Mouse (Mus musculus) CH12.LX (cell line): ENCODE measurements around the gene B4galnt3. TPM values are rescaled to one million over a fixed set of nuclear protein-coding genes. Genes with fewer than 3 reads are reported as not detected.

Experiments
- DNase-seq: peaks from one replicate; pipeline ENCODE4 v3.0.0-alpha.2; 2013; ENCODE audit errors: extremely low read depth
- H3K27ac ChIP-seq: 2 replicates; pipeline ENCODE4 v1.5.1; 2012; ENCODE audit warnings: low read depth, mild to moderate bottlenecking, control low read depth, moderate library complexity; ENCODE audit not compliant: insufficient read depth
- H3K27me3 ChIP-seq: replicated peaks from 2 replicates; pipeline ENCODE3; 2012; ENCODE audit warnings: inconsistent platforms
- H3K36me3 ChIP-seq, 2 experiments: replicated peaks in 1 of 2; 2 replicates each; pipeline versions ENCODE3 to v1.6.1; 2012; ENCODE audit warnings: inconsistent platforms in 1 of 2, low read length in 1 of 2, mild to moderate bottlenecking in 1 of 2, mixed read lengths in 1 of 2, moderate library complexity in 1 of 2; ENCODE audit not compliant: control insufficient read depth in 1 of 2, insufficient read depth in 1 of 2
- H3K4me1 ChIP-seq, 2 experiments: 2 replicates each; pipeline ENCODE4 v1.6.1; 2012; ENCODE audit warnings: inconsistent platforms in 1 of 2, moderate library complexity in 1 of 2; ENCODE audit not compliant: insufficient read depth in 2 of 2, control insufficient read depth in 1 of 2
- H3K4me2 ChIP-seq: 2 replicates; pipeline ENCODE4 v1.6.1; 2012; ENCODE audit warnings: low read depth, mild to moderate bottlenecking, control low read depth; ENCODE audit not compliant: poor library complexity, insufficient read depth, severe bottlenecking
- H3K4me3 ChIP-seq, 3 experiments: fragments of 150-350 bp in 1 of 3; sonication (generic) in 1 of 3; replicated peaks in 1 of 3; 2 replicates each; pipeline versions ENCODE3 to v1.5.1; 2011 to 2012; ENCODE audit warnings: low read depth in 2 of 3, low read length in 2 of 3, mild to moderate bottlenecking in 2 of 3, moderate library complexity in 2 of 3, control low read depth in 1 of 3, improper control_type of control experiment in 1 of 3, inconsistent platforms in 1 of 3, mixed read lengths in 1 of 3; ENCODE audit not compliant: poor library complexity in 1 of 3
- H3K79me2 ChIP-seq: replicated peaks from 2 replicates; pipeline ENCODE4 v1.6.1; 2012; ENCODE audit warnings: mild to moderate bottlenecking, moderate library complexity; ENCODE audit not compliant: control insufficient read depth, poor library complexity, insufficient read depth, severe bottlenecking; ENCODE audit errors: extremely low read depth
- H3K9ac ChIP-seq: 2 replicates; pipeline ENCODE4 v1.6.1; 2012; ENCODE audit warnings: low read depth, mild to moderate bottlenecking, control low read depth, moderate library complexity; ENCODE audit not compliant: insufficient read depth
- H3K9me3 ChIP-seq: replicated peaks from 2 replicates; pipeline ENCODE3; 2012; ENCODE audit warnings: low read length, inconsistent platforms, mixed read lengths
- CHD2 ChIP-seq: IDR thresholded peaks from 2 replicates; pipeline ENCODE4 v1.6.1; 2011; ENCODE audit warnings: low read length, improper control_type of control experiment
- E2F4 ChIP-seq: IDR thresholded peaks from 2 replicates; pipeline ENCODE4 v1.6.1; 2011; ENCODE audit warnings: low read depth, low read length, improper control_type of control experiment; ENCODE audit not compliant: insufficient replicate concordance
- ELF1 ChIP-seq: IDR thresholded peaks from 2 replicates; pipeline ENCODE4 v1.6.1; 2014; ENCODE audit warnings: low read depth, mild to moderate bottlenecking, inconsistent platforms, low read length, improper control_type of control experiment
- ETS1 ChIP-seq: conservative IDR thresholded peaks from 2 replicates; pipeline ENCODE4 v1.6.1; 2012; ENCODE audit warnings: low read depth, mild to moderate bottlenecking, inconsistent platforms, low read length, improper control_type of control experiment, moderate library complexity
- GABPA ChIP-seq: IDR thresholded peaks from 2 replicates; pipeline ENCODE4 v1.6.1; 2012; ENCODE audit warnings: low read depth, low read length, improper control_type of control experiment, inconsistent platforms; ENCODE audit not compliant: insufficient replicate concordance
- IRF4 ChIP-seq: IDR thresholded peaks from 2 replicates; pipeline ENCODE4 v1.6.1; 2014; ENCODE audit warnings: low read depth, mild to moderate bottlenecking, inconsistent platforms, low read length, improper control_type of control experiment
- JUN ChIP-seq: IDR thresholded peaks from 2 replicates; pipeline ENCODE4 v1.6.1; 2011; ENCODE audit warnings: low read depth, mild to moderate bottlenecking, low read length, improper control_type of control experiment, moderate library complexity; ENCODE audit not compliant: insufficient read depth
- MXI1 ChIP-seq: IDR thresholded peaks from 2 replicates; pipeline ENCODE4 v1.6.1; 2011; ENCODE audit warnings: mild to moderate bottlenecking, low read depth, low read length, improper control_type of control experiment
- NELFE ChIP-seq: IDR thresholded peaks from 2 replicates; pipeline ENCODE4 v1.6.1; 2011; ENCODE audit warnings: low read depth, low read length, improper control_type of control experiment
- POLR2A ChIP-seq: IDR thresholded peaks from 2 replicates; pipeline ENCODE4 v1.6.1; 2011; ENCODE audit warnings: low read depth, mild to moderate bottlenecking, improper control_type of control experiment, low read length
- POLR2AphosphoS2 ChIP-seq: IDR thresholded peaks from 2 replicates; pipeline ENCODE4 v1.6.1; 2011; ENCODE audit warnings: low read depth, low read length, improper control_type of control experiment
- RAD21 ChIP-seq: IDR thresholded peaks from 2 replicates; pipeline ENCODE4 v1.6.1; 2011; ENCODE audit warnings: low read depth, mild to moderate bottlenecking, low read length, improper control_type of control experiment, moderate library complexity
- RCOR1 ChIP-seq: conservative IDR thresholded peaks from 2 replicates; pipeline ENCODE4 v1.6.1; 2012; ENCODE audit warnings: low read depth, mild to moderate bottlenecking, inconsistent platforms, low read length, improper control_type of control experiment
- TBP ChIP-seq: conservative IDR thresholded peaks from 2 replicates; pipeline ENCODE4 v1.6.1; 2011; ENCODE audit warnings: low read depth, low read length, improper control_type of control experiment
- TCF12 ChIP-seq: IDR thresholded peaks from 2 replicates; pipeline ENCODE4 v1.6.1; 2014; ENCODE audit warnings: low read depth, mild to moderate bottlenecking, inconsistent platforms, low read length, improper control_type of control experiment
- USF2 ChIP-seq: conservative IDR thresholded peaks from 2 replicates; pipeline ENCODE4 v1.6.1; 2011; ENCODE audit warnings: low read depth, low read length, improper control_type of control experiment
- ZKSCAN1 ChIP-seq: IDR thresholded peaks from 2 replicates; pipeline ENCODE4 v1.6.1; 2012; ENCODE audit warnings: low read depth, inconsistent platforms, low read length, improper control_type of control experiment, borderline replicate concordance
- ZMIZ1 ChIP-seq: IDR thresholded peaks from 2 replicates; pipeline ENCODE4 v1.6.1; 2012; ENCODE audit warnings: low read depth, mild to moderate bottlenecking, inconsistent platforms, low read length, improper control_type of control experiment
- ZNF384 ChIP-seq: IDR thresholded peaks from 2 replicates; pipeline ENCODE4 v1.6.1; 2012; ENCODE audit warnings: low read depth, low read length, improper control_type of control experiment, inconsistent platforms
- dilution Hi-C: fragments of 300-500 bp; cut with MboI; formaldehyde crosslinking; loops from 2 replicates; pipeline ENCODE4 v1.14.3; 2020; ENCODE audit warnings: low sequenced_read_pairs; ENCODE audit not compliant: extremely low pct_unique_long_range_greater_than_20kb, extremely low pct_ligation_motif_present
- in situ Hi-C: fragments of 300-500 bp; cut with MboI; formaldehyde crosslinking; loops from 3 replicates; pipeline ENCODE4 v1.14.3; 2019; ENCODE audit warnings: low sequenced_read_pairs, low pct_ligation_motif_present, low pct_unique_long_range_greater_than_20kb, mixed read lengths
- polyA plus RNA-seq: library from polyadenylated mRNA; unstranded; fragments of >175 nt; gene quantifications from 2 replicates; pipeline ENCODE4 v1.2.1, GENCODE M21; 2012; ENCODE audit warnings: low read depth; ENCODE audit not compliant: insufficient read length
- total RNA-seq, 2 experiments: library from RNA; depleted of rRNA; stranded (reverse); fragments of 300-350 nt in 1 of 2; fragments of >200 nt in 1 of 2; gene quantifications; 2 replicates each; pipeline ENCODE4 v1.2.3; 2012 to 2014

Gene B4galnt3
- total and polyA plus RNA-seq, 3 experiments, result 0.21 to 0.47 (median 0.44) TPM

DNA sequence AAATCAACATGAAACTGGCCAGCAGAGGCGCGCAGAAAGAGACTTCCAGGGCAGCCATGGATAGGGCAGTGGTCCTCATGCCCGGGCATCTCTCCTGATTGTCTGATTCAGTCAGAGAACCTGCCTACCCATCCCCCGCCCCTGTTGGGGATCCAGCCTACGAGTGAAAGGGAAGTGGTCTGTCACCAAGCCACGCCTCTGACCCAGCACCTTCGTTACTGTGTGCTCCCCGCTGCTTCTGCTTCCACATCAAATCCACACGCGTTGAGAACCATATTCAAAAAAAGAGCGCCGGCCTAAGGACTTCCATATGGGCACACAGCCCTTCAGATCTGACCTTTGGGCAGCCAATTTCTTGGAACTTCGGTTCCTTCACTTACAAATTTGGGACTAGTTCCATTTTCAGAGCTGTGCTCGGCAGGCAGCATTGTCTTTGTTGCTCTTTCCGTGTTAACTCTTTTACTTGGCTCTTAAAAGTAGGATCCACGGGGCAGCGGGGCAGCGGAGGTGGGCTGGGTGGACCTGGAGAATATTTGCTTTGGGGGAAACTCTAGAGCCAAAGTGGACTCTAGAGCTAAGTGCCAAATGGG, 106.7 kb downstream of the B4galnt3 start (continued):
- peak; percentile 74 for TF ChIP-seq ELF1
- TF ChIP-seq TCF12, result peak; percentile 87
- peak; percentile 67 for TF ChIP-seq POLR2A
- TF ChIP-seq ETS1, result peak; percentile 50

DNA sequence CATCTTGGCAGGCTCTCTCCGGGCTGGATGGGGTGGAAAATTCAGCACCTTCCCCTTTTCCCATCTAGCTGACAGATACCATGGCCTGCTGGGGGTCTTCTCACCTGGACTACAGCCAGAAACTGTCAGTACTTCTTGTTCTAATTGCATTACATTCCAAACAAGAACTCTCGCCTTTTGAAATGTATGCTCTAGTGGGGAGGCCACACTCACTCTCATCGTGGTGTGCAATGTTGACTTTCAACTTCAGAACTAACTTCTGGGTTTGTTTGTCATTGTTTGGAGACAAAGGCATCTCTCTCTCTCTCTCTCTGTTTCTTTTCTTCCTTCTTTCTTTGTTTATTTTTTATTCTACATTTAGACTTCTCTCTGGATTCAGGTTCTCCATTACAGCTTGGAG, 107.8 kb downstream of the B4galnt3 start:
- peaks cover 34 to 78% of the 10 kb centered on the region in 2 experiments for H3K4me1 ChIP-seq
- no peaks in the 10 kb centered on the region for H3K9me3 ChIP-seq
- no peaks in the 10 kb centered on the region for H3K27me3 ChIP-seq
- no peaks in the 10 kb centered on the region for H3K79me2 ChIP-seq
- no peak overlapping the region for H3K4me2 ChIP-seq
- dilution Hi-C loops, result no loop called here
- in situ Hi-C loops, result loop anchor here (5.0 kb wide), 3 partner anchors 34 to 149 kb away; partner anchors contain the start of gene Wnk1
- TF ChIP-seq CHD2, result no peak
- no peak for TF ChIP-seq RCOR1
- no peak for TF ChIP-seq E2F4
- TF ChIP-seq JUN, result no peak
- TF ChIP-seq RAD21, result no peak
- TF ChIP-seq ZKSCAN1, result no peak
- no peak for TF ChIP-seq USF2
- TF ChIP-seq ZMIZ1, result no peak
- TF ChIP-seq ZNF384, result no peak
- no peak for TF ChIP-seq MXI1
- TF ChIP-seq POLR2AphosphoS2, result no peak
- no peak for TF ChIP-seq IRF4
- no peak for TF ChIP-seq GABPA
- no peak for TF ChIP-seq NELFE
- no peak overlapping the region for H3K4me3 ChIP-seq
- no peak overlapping the region for H3K9ac ChIP-seq
- no peak for DNase-seq
- H3K36me3 ChIP-seq, result no peaks in the 10 kb centered on the region
- no peak overlapping the region for H3K27ac ChIP-seq

DNA sequence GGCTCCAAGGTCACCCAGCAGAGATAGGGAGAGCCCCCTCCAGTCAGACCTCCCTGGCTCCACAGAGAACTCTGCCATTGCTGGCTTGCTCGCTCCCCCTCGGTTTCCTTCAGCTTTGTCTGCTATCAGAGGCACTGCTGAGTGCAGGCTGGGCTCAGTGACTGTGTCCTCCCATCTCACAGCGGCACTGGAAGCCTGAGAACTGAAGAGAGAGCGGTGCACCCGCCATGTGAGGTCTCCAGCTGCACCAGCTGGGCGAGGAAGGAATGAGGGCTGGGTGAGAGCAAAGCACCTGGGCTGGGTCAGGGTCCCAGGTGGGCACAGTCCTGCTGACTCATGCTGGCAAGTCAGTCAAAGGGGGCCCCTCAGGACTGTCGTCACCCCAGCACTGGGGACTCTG, 108.6 kb downstream of the B4galnt3 start:
- H3K27ac ChIP-seq, result no peak overlapping the region
- DNase-seq, result no peak
- peaks cover 33 to 79% of the 10 kb centered on the region in 2 experiments for H3K4me1 ChIP-seq
- TF ChIP-seq TBP (no peak), CHD2 (no peak), POLR2A (no peak), TCF12 (peak; percentile 59; the same call in 1 of the 2 replicates)
- H3K27me3 ChIP-seq, result no peaks in the 10 kb centered on the region
- dilution Hi-C loops (no loop called here), in situ Hi-C loops (loop anchor here (5.0 kb wide), 3 partner anchors 33 to 148 kb away; partner anchors contain the start of gene Wnk1)
- H3K9ac ChIP-seq, result no peak overlapping the region
- H3K4me2 ChIP-seq, result no peak overlapping the region
- H3K79me2 ChIP-seq, result no peaks in the 10 kb centered on the region
- H3K9me3 ChIP-seq, result no peaks in the 10 kb centered on the region
- no peaks in the 10 kb centered on the region for H3K36me3 ChIP-seq
- H3K4me3 ChIP-seq, result no peak overlapping the region
